Mouse (Mus musculus): Measurements from ENCODE around the gene Cep131.

The Cep131 gene

GRCm38 (mm10) chr11:120019542-120020440 is 66.8 kb downstream of the Cep131 start:
- DNase-seq = no peak

GRCm38 (mm10) chr11:120017011-120017410 is 69.6 kb downstream of the Cep131 start:
- DNase-seq = no peak

- DNase-seq = no peak
Measured at GRCm38 (mm10) chr11:120014758-120015157, 71.9 kb downstream of the Cep131 start.
